Mouse (Mus musculus): ENCODE measurements around the gene Ifitm5. TPM values are rescaled to one million over a fixed set of nuclear protein-coding genes. Genes with fewer than 3 reads are reported as not detected.
A peak's percentile ranks its signal among the peaks of the same experiment; 100 is the strongest.

Ifitm5 gene
- polyA plus RNA-seq, 1 experiment from 2014 or later = 0.82 TPM

DNA sequence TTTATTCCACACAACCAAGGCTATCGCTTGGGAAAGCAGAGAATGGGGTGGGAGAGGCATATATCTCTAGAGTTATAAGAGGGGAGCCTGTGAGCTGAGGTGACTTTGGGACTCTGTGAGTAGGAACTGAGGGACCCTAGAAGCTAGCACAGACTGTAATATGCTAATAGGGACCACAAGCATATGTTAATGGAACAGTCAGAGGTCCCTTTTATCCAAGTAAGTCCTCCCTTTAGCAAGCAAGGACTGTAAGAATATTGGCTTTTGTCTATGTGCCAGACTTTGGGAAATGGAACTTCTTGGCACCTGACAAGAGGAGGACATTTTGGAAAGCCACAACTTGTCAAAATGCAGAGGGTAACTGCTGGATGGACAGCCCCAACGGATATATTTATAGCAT is 11.2 kb downstream of the Ifitm5 start:
- Histone ChIP-seq H3K4me3 (ENCODE audit: control insufficient read depth in 1 of 2, insufficient read depth in 1 of 2, low read depth in 1 of 2, low read length in 2 of 2) (no peak overlapping the region), H3K36me3 (ENCODE audit: control insufficient read depth, insufficient read depth, low read length) (no peaks in the 10 kb centered on the region), H3K27ac (replicated peaks in 1 of 2; ENCODE audit: control insufficient read depth in 1 of 2, insufficient read depth in 1 of 2, low read depth in 2 of 2, low read length in 2 of 2) (no peak overlapping the region), H3K27me3 (ENCODE audit: control insufficient read depth, insufficient read depth, low read length) (no peaks in the 10 kb centered on the region; the same call in 1 of the 2 replicates), H3K9me3 (ENCODE audit: control insufficient read depth, low read length) (no peaks in the 10 kb centered on the region), H3K9ac (ENCODE audit: low read length) (no peak overlapping the region), H3K4me1 (ENCODE audit: control insufficient read depth in 2 of 2, insufficient read depth in 2 of 2, low read length in 2 of 2) (peaks cover 3 to 10% of the 10 kb centered on the region in 2 experiments; a peak in 2 of 4 replicates), H3K4me2 (ENCODE audit: low read length) (no peak overlapping the region)
- WGBS = 29% methylated on average over 2 of the region's 2 CpGs
- ATAC-seq (ENCODE audit: insufficient number of reproducible peaks, insufficient read depth, low FRiP score, low read depth) = no peak

GRCm38 (mm10) chr7:140938436-140938835 is 11.7 kb downstream of the Ifitm5 start:
- Histone ChIP-seq H3K9me3 (ENCODE audit: control insufficient read depth, low read length) (no peaks in the 10 kb centered on the region), H3K4me1 (ENCODE audit: control insufficient read depth in 2 of 2, insufficient read depth in 2 of 2, low read length in 2 of 2) (peaks cover 3 to 10% of the 10 kb centered on the region in 2 experiments; a peak in 2 of 4 replicates), H3K27ac (replicated peaks in 1 of 2; ENCODE audit: control insufficient read depth in 1 of 2, insufficient read depth in 1 of 2, low read depth in 2 of 2, low read length in 2 of 2) (no peak overlapping the region), H3K27me3 (ENCODE audit: control insufficient read depth, insufficient read depth, low read length) (no peaks in the 10 kb centered on the region; the same call in 1 of the 2 replicates), H3K36me3 (ENCODE audit: control insufficient read depth, insufficient read depth, low read length) (no peaks in the 10 kb centered on the region), H3K4me2 (ENCODE audit: low read length) (no peak overlapping the region), H3K4me3 (ENCODE audit: control insufficient read depth in 1 of 2, insufficient read depth in 1 of 2, low read depth in 1 of 2, low read length in 2 of 2) (no peak overlapping the region), H3K9ac (ENCODE audit: low read length) (no peak overlapping the region)
- no peak for ATAC-seq (ENCODE audit: insufficient number of reproducible peaks, insufficient read depth, low FRiP score, low read depth)
- WGBS = 51% methylated on average over 3 of the region's 3 CpGs

- 85% methylated on average over 6 of the region's 6 CpGs for WGBS
- H3K27ac ChIP-seq (replicated peaks in 1 of 2; ENCODE audit: control insufficient read depth in 1 of 2, insufficient read depth in 1 of 2, low read depth in 2 of 2, low read length in 2 of 2) = no peak overlapping the region
- H3K9ac ChIP-seq (ENCODE audit: low read length) = no peak overlapping the region
- H3K4me1 ChIP-seq (ENCODE audit: control insufficient read depth in 2 of 2, insufficient read depth in 2 of 2, low read length in 2 of 2) = peaks cover 0 to 9% of the 10 kb centered on the region in 2 experiments; a peak in 2 of 4 replicates
- H3K4me3 ChIP-seq (ENCODE audit: control insufficient read depth in 1 of 2, insufficient read depth in 1 of 2, low read depth in 1 of 2, low read length in 2 of 2) = no peak overlapping the region
- H3K36me3 ChIP-seq (ENCODE audit: control insufficient read depth, insufficient read depth, low read length) = no peaks in the 10 kb centered on the region
- H3K27me3 ChIP-seq (ENCODE audit: control insufficient read depth, insufficient read depth, low read length) = peaks cover 34% of the 10 kb centered on the region
- H3K9me3 ChIP-seq (ENCODE audit: control insufficient read depth, low read length) = no peaks in the 10 kb centered on the region
- no peak for ATAC-seq (ENCODE audit: insufficient number of reproducible peaks, insufficient read depth, low FRiP score, low read depth)
- no peak overlapping the region for H3K4me2 ChIP-seq (ENCODE audit: low read length)
Observed at GRCm38 (mm10) chr7:140927181-140927580, 22.9 kb downstream of the Ifitm5 start.

- WGBS = 23% methylated on average over 30 of the region's 30 CpGs
- ATAC-seq (ENCODE audit: insufficient number of reproducible peaks, insufficient read depth, low FRiP score, low read depth) = no peak
Observed at GRCm38 (mm10) chr7:140923070-140923775, 26.9 kb downstream of the Ifitm5 start.

DNA sequence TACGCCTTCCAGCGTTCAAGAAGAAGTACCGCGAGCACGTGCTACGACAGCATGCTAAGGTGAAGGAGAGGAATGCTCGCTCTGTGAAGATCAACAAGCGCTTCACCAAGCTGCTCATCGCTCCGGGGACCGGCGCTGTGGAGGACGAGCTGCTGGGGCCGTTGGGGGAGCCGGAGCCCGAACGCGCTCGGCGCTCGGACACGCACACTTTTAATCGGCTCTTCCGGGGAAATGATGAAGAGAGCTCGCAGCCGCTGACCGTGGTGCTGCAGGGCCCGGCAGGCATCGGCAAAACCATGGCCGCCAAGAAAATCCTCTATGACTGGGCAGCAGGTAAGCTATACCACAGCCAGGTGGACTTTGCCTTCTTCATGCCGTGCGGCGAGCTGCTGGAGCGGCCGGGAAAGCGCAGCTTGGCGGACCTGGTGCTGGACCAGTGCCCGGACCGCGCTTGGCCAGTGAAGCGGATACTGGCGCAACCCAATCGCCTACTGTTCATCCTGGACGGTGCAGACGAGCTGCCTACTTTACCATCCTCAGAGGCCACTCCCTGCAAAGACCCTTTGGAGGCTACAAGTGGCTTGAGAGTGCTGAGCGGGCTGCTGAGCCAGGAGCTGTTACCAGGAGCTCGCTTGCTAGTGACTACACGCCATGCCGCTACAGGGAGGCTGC is 27.6 kb downstream of the Ifitm5 start:
- no peaks in the 10 kb centered on the region for H3K36me3 ChIP-seq (ENCODE audit: control insufficient read depth, insufficient read depth, low read length)
- H3K9me3 ChIP-seq (ENCODE audit: control insufficient read depth, low read length) = no peaks in the 10 kb centered on the region
- no peak for ATAC-seq (ENCODE audit: insufficient number of reproducible peaks, insufficient read depth, low FRiP score, low read depth)
- H3K9ac ChIP-seq (ENCODE audit: low read length) = no peak overlapping the region
- H3K4me1 ChIP-seq (ENCODE audit: control insufficient read depth in 2 of 2, insufficient read depth in 2 of 2, low read length in 2 of 2) = peaks cover 0 to 12% of the 10 kb centered on the region in 2 experiments; a peak in 2 of 4 replicates
- peak overlapping the region; percentile 19 to 30; a peak in 3 of 4 replicates for H3K4me3 ChIP-seq (ENCODE audit: control insufficient read depth in 1 of 2, insufficient read depth in 1 of 2, low read depth in 1 of 2, low read length in 2 of 2)
- WGBS = 1% methylated on average over 49 of the region's 49 CpGs
- no peak overlapping the region for H3K27ac ChIP-seq (replicated peaks in 1 of 2; ENCODE audit: control insufficient read depth in 1 of 2, insufficient read depth in 1 of 2, low read depth in 2 of 2, low read length in 2 of 2)
- peak overlapping the region; percentile 62 for H3K4me2 ChIP-seq (ENCODE audit: low read length)
- H3K27me3 ChIP-seq (ENCODE audit: control insufficient read depth, insufficient read depth, low read length) = peaks cover 78% of the 10 kb centered on the region

More at GRCm38 (mm10) chr7:140923070-140923775, 26.9 kb downstream of the Ifitm5 start:
- H3K4me2 ChIP-seq (ENCODE audit: low read length) = peak overlapping the region; percentile 62
- H3K4me3 ChIP-seq (ENCODE audit: control insufficient read depth in 1 of 2, insufficient read depth in 1 of 2, low read depth in 1 of 2, low read length in 2 of 2) = peak overlapping the region in 1 of 2 experiments; percentile 30; a peak in 2 of 4 replicates
- no peaks in the 10 kb centered on the region for H3K9me3 ChIP-seq (ENCODE audit: control insufficient read depth, low read length)
- peaks cover 71% of the 10 kb centered on the region for H3K27me3 ChIP-seq (ENCODE audit: control insufficient read depth, insufficient read depth, low read length)
- no peaks in the 10 kb centered on the region for H3K36me3 ChIP-seq (ENCODE audit: control insufficient read depth, insufficient read depth, low read length)
- no peak overlapping the region for H3K9ac ChIP-seq (ENCODE audit: low read length)
- peaks cover 0 to 12% of the 10 kb centered on the region in 2 experiments; a peak in 2 of 4 replicates for H3K4me1 ChIP-seq (ENCODE audit: control insufficient read depth in 2 of 2, insufficient read depth in 2 of 2, low read length in 2 of 2)
- no peak overlapping the region for H3K27ac ChIP-seq (replicated peaks in 1 of 2; ENCODE audit: control insufficient read depth in 1 of 2, insufficient read depth in 1 of 2, low read depth in 2 of 2, low read length in 2 of 2)

GRCm38 (mm10) chr7:140921225-140921975 is 28.7 kb downstream of the Ifitm5 start:
- 23% methylated on average over 22 of the region's 22 CpGs for WGBS
- no peak for ATAC-seq (ENCODE audit: insufficient number of reproducible peaks, insufficient read depth, low FRiP score, low read depth)
- H3K4me3 ChIP-seq (ENCODE audit: control insufficient read depth in 1 of 2, insufficient read depth in 1 of 2, low read depth in 1 of 2, low read length in 2 of 2) = no peak overlapping the region
- H3K9ac ChIP-seq (ENCODE audit: low read length) = no peak overlapping the region
- H3K36me3 ChIP-seq (ENCODE audit: control insufficient read depth, insufficient read depth, low read length) = no peaks in the 10 kb centered on the region
- H3K27ac ChIP-seq (replicated peaks in 1 of 2; ENCODE audit: control insufficient read depth in 1 of 2, insufficient read depth in 1 of 2, low read depth in 2 of 2, low read length in 2 of 2) = no peak overlapping the region
- no peaks in the 10 kb centered on the region for H3K9me3 ChIP-seq (ENCODE audit: control insufficient read depth, low read length)
- peaks cover 0 to 12% of the 10 kb centered on the region in 2 experiments; a peak in 2 of 4 replicates for H3K4me1 ChIP-seq (ENCODE audit: control insufficient read depth in 2 of 2, insufficient read depth in 2 of 2, low read length in 2 of 2)
- H3K4me2 ChIP-seq (ENCODE audit: low read length) = no peak overlapping the region
- H3K27me3 ChIP-seq (ENCODE audit: control insufficient read depth, insufficient read depth, low read length) = peaks cover 81% of the 10 kb centered on the region

- 64% methylated on average over 8 of the region's 8 CpGs for WGBS
- peaks cover 83% of the 10 kb centered on the region for H3K27me3 ChIP-seq (ENCODE audit: control insufficient read depth, insufficient read depth, low read length)
- no peak within 1 kb of the TSS for H3K27ac ChIP-seq (replicated peaks in 1 of 2; ENCODE audit: control insufficient read depth in 1 of 2, insufficient read depth in 1 of 2, low read depth in 2 of 2, low read length in 2 of 2)
- no peak within 1 kb of the TSS for H3K4me2 ChIP-seq (ENCODE audit: low read length)
- peaks cover 0 to 12% of the 10 kb centered on the region in 2 experiments; a peak in 2 of 4 replicates for H3K4me1 ChIP-seq (ENCODE audit: control insufficient read depth in 2 of 2, insufficient read depth in 2 of 2, low read length in 2 of 2)
- H3K36me3 ChIP-seq (ENCODE audit: control insufficient read depth, insufficient read depth, low read length) = no peaks in the 10 kb centered on the region
- no peak within 1 kb of the TSS for H3K4me3 ChIP-seq (ENCODE audit: control insufficient read depth in 1 of 2, insufficient read depth in 1 of 2, low read depth in 1 of 2, low read length in 2 of 2)
- no peaks in the 10 kb centered on the region for H3K9me3 ChIP-seq (ENCODE audit: control insufficient read depth, low read length)
- H3K9ac ChIP-seq (ENCODE audit: low read length) = no peak within 1 kb of the TSS
- ATAC-seq (ENCODE audit: insufficient number of reproducible peaks, insufficient read depth, low FRiP score, low read depth) = no peak
Observed at GRCm38 (mm10) chr7:140920418-140921029, 29.6 kb downstream of the Ifitm5 start, which contains the start of gene Nlrp6. Gene Nlrp6, plus strand, starts transcription at chr7:140920902.
